Comparison of ENCODE assay signal across 21 mouse cellular contexts in the genomic region with DNA sequence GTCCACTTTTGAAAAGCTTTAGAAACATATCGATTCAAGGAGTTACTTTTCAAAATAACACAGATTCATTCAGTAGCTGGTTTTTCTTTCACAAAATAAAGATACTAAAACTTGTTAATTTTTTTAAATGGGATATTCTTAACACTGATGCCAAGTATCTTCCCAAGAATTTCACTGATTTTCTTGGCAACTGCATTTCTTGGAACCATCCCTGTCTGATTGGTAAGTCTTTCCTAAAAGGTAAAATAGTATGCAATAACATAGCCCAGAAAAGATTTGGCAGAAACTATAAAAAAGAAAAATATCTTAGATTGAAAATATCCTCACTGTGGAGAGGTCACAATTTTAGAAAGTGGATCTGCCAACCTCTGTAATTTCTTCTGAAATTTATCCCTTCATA.
"Had no signal": no experiment of that assay in that cellular context is flagged by ENCODE, and none has a peak within 500 bp of the region (broad histone marks: within the 10 kb centered on the region; RNA-seq: fewer than 3 reads in every experiment).

No protein-coding gene starts in this region.

- H3K4me1 ChIP-seq: midbrain, embryonic 10.5 days; midbrain, embryonic 12.5 days; neural tube, embryonic 13.5 days; neural tube, embryonic 15.5 days; stomach, embryonic 15.5 days had no signal

- H3K9ac ChIP-seq: lung, embryonic 14.5 days; midbrain, embryonic 12.5 days; neural tube, embryonic 13.5 days; neural tube, embryonic 15.5 days; stomach, embryonic 15.5 days had no signal

- H3K36me3 ChIP-seq: midbrain, embryonic 10.5 days; midbrain, embryonic 12.5 days; neural tube, embryonic 13.5 days; stomach, embryonic 15.5 days had no signal

- H3K27ac ChIP-seq: midbrain, embryonic 10.5 days; midbrain, embryonic 12.5 days; neural tube, embryonic 13.5 days; neural tube, embryonic 15.5 days; stomach, embryonic 15.5 days; stomach, postnatal 0 days had no signal

- DNase-seq: lung, adult 18-20 months; lung, embryonic 14.5 days; lung, postnatal 10 days; lung, postnatal 4 days; midbrain, embryonic 14.5 days; retina, postnatal 1 day; right cerebral cortex, adult 18-20 months; right cerebral cortex, postnatal 25 days; right cerebral cortex, postnatal 4 days; spleen, adult 18-20 months; thymus, adult 2 months; thymus, postnatal 25 days; thymus, postnatal 4 days had no signal

- H3K27me3 ChIP-seq: midbrain, embryonic 12.5 days; neural tube, embryonic 13.5 days; neural tube, embryonic 15.5 days; stomach, embryonic 15.5 days had no signal

- H3K4me3 ChIP-seq: midbrain, embryonic 10.5 days; midbrain, embryonic 12.5 days; myocyte; neural tube, embryonic 13.5 days; neural tube, embryonic 15.5 days; stomach, embryonic 15.5 days had no signal

- ATAC-seq: midbrain, embryonic 16.5 days had no signal

- H3K4me2 ChIP-seq: lung, embryonic 14.5 days; midbrain, embryonic 12.5 days; neural tube, embryonic 13.5 days; neural tube, embryonic 15.5 days; stomach, embryonic 15.5 days had no signal

- H3K9me3 ChIP-seq: midbrain, embryonic 10.5 days; midbrain, embryonic 12.5 days; neural tube, embryonic 15.5 days; stomach, embryonic 15.5 days had no signal
